Mouse (Mus musculus) G1E (cell line): Measurements from ENCODE around the gene Fam155a.

Source experiments
- CTCF ChIP-seq: IDR thresholded peaks from 2 replicates; pipeline ENCODE4 v1.5.1; 2012; ENCODE audit warnings: low read depth, low read length, inconsistent platforms, mixed read lengths
- GATA1 ChIP-seq: IDR thresholded peaks from 2 replicates; pipeline ENCODE4 v1.6.1; 2012; ENCODE audit warnings: borderline replicate concordance, low read length, inconsistent platforms, mixed read lengths
- GATA2 ChIP-seq: IDR thresholded peaks from 2 replicates; pipeline ENCODE4 v1.6.1; 2012; ENCODE audit warnings: low read depth, low read length, inconsistent platforms, borderline replicate concordance
- TAL1 ChIP-seq: conservative IDR thresholded peaks from 2 replicates; pipeline ENCODE4 v1.6.1; 2012; ENCODE audit warnings: low read depth, low read length, inconsistent platforms, mixed read lengths

DNA sequence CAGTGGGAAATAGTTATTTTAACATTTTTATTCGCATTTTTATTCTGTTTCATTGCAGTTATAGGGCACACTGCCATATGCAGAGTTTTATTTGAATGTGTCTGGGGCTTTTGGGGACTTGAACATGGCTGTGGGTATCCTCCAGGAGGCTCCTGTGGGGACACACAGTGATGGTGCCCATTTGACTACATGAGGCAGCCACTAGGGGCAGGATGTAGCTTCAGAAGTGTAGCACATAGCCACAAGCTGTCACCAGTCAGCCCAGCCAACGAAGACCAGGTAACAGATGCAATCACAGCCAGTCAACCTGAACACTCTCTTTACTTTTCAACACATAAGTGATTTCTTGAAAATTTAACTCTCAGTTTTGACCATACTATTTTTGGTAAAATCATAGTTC, 377.7 kb downstream of the Fam155a start:
- TF ChIP-seq CTCF (no peak), TAL1 (no peak), GATA1 (no peak), GATA2 (no peak)
